8 mouse cellular contexts compared by ENCODE assay signal in the genomic region with DNA sequence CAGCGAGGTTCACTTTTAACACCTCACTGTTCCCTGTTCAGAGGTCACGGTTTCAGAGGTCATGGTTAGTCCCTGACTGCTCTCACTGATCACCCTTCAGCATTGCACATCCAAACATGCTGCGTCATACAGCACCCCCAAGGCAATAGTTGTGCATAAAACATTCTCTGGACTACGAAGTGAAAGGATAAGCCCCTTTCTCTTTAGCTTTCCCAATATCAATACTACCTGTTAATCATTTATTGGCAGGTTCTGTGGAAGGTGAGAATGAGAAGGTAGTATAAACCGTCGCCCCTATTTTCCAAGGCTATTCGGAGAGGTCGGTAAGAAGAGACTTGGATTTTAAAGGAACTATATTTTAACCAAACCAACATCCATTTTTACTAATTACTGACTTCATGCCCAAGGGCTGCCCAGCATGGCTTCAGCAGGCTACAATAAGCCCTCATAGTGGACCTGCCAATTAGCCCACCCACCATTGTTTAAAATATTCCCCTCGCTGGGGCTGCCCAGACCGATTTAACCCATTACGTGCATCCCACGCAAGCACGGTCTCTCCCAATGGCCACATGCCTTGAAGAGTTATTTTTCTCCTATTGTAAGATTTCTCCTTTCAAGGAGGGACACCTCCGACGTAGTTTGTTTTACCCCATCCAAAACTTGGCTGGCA. TPM values are rescaled to one million over a fixed set of nuclear protein-coding genes. Genes with fewer than 3 reads are reported as not detected.
DNase-seq lines count a peak whose midpoint lies in the region; ATAC-seq and TF ChIP-seq lines count a peak whose summit lies in the region.

No protein-coding gene starts in this region.

- 4% methylated on average over 15 of the region's 15 CpGs for WGBS in cerebellum, adult 2 months
- WGBS in embryonic facial prominence, embryonic 10.5 days: 13% methylated on average over 15 of the region's 15 CpGs
- WGBS in hindbrain, embryonic 14.5 days: 8% methylated on average over 15 of the region's 15 CpGs
- 4% methylated on average over 15 of the region's 15 CpGs for WGBS in liver, embryonic 15.5 days (ENCODE audit: insufficient replicate concordance)
- 9% methylated on average over 15 of the region's 15 CpGs for WGBS in stomach, embryonic 15.5 days

- H3K36me3 ChIP-seq in embryonic facial prominence, embryonic 10.5 days (replicated peaks): peaks cover 5% of the 10 kb centered on the region; the same call in 1 of the 2 replicates
- H3K36me3 ChIP-seq in hindbrain, embryonic 14.5 days (replicated peaks; ENCODE audit: control insufficient read depth, insufficient read depth): no peaks in the 10 kb centered on the region
- H3K36me3 ChIP-seq in liver, embryonic 15.5 days (replicated peaks): peaks cover 8% of the 10 kb centered on the region
- no peaks in the 10 kb centered on the region for H3K36me3 ChIP-seq in stomach, embryonic 15.5 days

- no peak overlapping the region for H3K27ac ChIP-seq in cerebellum, adult 2 months (ENCODE audit: insufficient read depth, low read length)
- H3K27ac ChIP-seq in embryonic facial prominence, embryonic 10.5 days (replicated peaks): peak overlapping the region; percentile 89
- no peak overlapping the region for H3K27ac ChIP-seq in hindbrain, embryonic 14.5 days
- peak overlapping the region; percentile 64 for H3K27ac ChIP-seq in liver, embryonic 15.5 days (replicated peaks)
- no peak overlapping the region for H3K27ac ChIP-seq in stomach, embryonic 15.5 days

- DNase-seq in cerebellum, adult 2 months: no peak
- no peak for DNase-seq in cerebellum, postnatal 4 days (ENCODE audit: low spot score in 2 of 2)
- peak; percentile 35 for DNase-seq in 416B (ENCODE audit: low read depth)
- no peak for DNase-seq in embryonic facial prominence, embryonic 10.5 days (ENCODE audit: low spot score)
- peak; percentile 43 for DNase-seq in hindbrain, embryonic 14.5 days (ENCODE audit: low spot score)
- DNase-seq in cerebellum, postnatal 36 days: no peak

- H3K4me3 ChIP-seq in cerebellum, adult 2 months (replicated peaks; ENCODE audit: insufficient read depth, low read depth, low read length): peak overlapping the region; percentile 70
- peak overlapping the region; percentile 83 for H3K4me3 ChIP-seq in embryonic facial prominence, embryonic 10.5 days
- peak overlapping the region; percentile 57 for H3K4me3 ChIP-seq in hindbrain, embryonic 14.5 days (replicated peaks; ENCODE audit: low read length)
- H3K4me3 ChIP-seq in liver, embryonic 15.5 days (replicated peaks): peak overlapping the region; percentile 71
- H3K4me3 ChIP-seq in stomach, embryonic 15.5 days (replicated peaks): peak overlapping the region; percentile 63

- H3K27me3 ChIP-seq in cerebellum, adult 2 months (ENCODE audit: control insufficient read depth, insufficient read depth, low read length): no peaks in the 10 kb centered on the region
- H3K27me3 ChIP-seq in embryonic facial prominence, embryonic 10.5 days (replicated peaks; ENCODE audit: low read depth, poor library complexity, severe bottlenecking): no peaks in the 10 kb centered on the region
- H3K27me3 ChIP-seq in hindbrain, embryonic 14.5 days (ENCODE audit: control insufficient read depth, insufficient read depth, low read length): no peaks in the 10 kb centered on the region
- no peaks in the 10 kb centered on the region for H3K27me3 ChIP-seq in liver, embryonic 15.5 days
- H3K27me3 ChIP-seq in stomach, embryonic 15.5 days (replicated peaks): no peaks in the 10 kb centered on the region

- no peaks in the 10 kb centered on the region for H3K9me3 ChIP-seq in embryonic facial prominence, embryonic 10.5 days
- H3K9me3 ChIP-seq in hindbrain, embryonic 14.5 days (ENCODE audit: control insufficient read depth, low read length): no peaks in the 10 kb centered on the region
- no peaks in the 10 kb centered on the region for H3K9me3 ChIP-seq in liver, embryonic 15.5 days (replicated peaks)
- H3K9me3 ChIP-seq in stomach, embryonic 15.5 days: no peaks in the 10 kb centered on the region

- H3K4me1 ChIP-seq in cerebellum, adult 2 months (ENCODE audit: control insufficient read depth, insufficient read depth, low read length): no peaks in the 10 kb centered on the region
- H3K4me1 ChIP-seq in embryonic facial prominence, embryonic 10.5 days: peaks cover 6% of the 10 kb centered on the region; the same call in 1 of the 2 replicates
- no peaks in the 10 kb centered on the region for H3K4me1 ChIP-seq in hindbrain, embryonic 14.5 days (replicated peaks; ENCODE audit: control insufficient read depth, insufficient read depth, low read length)
- peaks cover 8% of the 10 kb centered on the region for H3K4me1 ChIP-seq in liver, embryonic 15.5 days (replicated peaks)
- H3K4me1 ChIP-seq in stomach, embryonic 15.5 days: no peaks in the 10 kb centered on the region

- H3K9ac ChIP-seq in hindbrain, embryonic 14.5 days: peak overlapping the region; percentile 56
- peak overlapping the region; percentile 62 for H3K9ac ChIP-seq in liver, embryonic 15.5 days
- H3K9ac ChIP-seq in stomach, embryonic 15.5 days: peak overlapping the region; percentile 18

- no peak for TF ChIP-seq CTCF in cerebellum, adult 2 months (IDR thresholded peaks at IDR 0.05; ENCODE audit: borderline replicate concordance, insufficient read depth, low read depth, low read length)

- peak overlapping the region; percentile 75 for H3K4me2 ChIP-seq in hindbrain, embryonic 14.5 days (replicated peaks)
- peak overlapping the region; percentile 75 for H3K4me2 ChIP-seq in liver, embryonic 15.5 days
- H3K4me2 ChIP-seq in stomach, embryonic 15.5 days: peak overlapping the region; percentile 80

- peak; percentile 84 for ATAC-seq in hindbrain, embryonic 14.5 days (ENCODE audit: low FRiP score)
- peak; percentile 82 for ATAC-seq in liver, embryonic 15.5 days (ENCODE audit: insufficient read depth)
- ATAC-seq in stomach, embryonic 15.5 days (ENCODE audit: insufficient read depth, low FRiP score, low read depth): peak; percentile 53

- TF ChIP-seq POLR2A in cerebellum, adult 2 months (IDR thresholded peaks at IDR 0.05; ENCODE audit: borderline replicate concordance, insufficient read depth, low read length): no peak

RNA-seq across cellular contexts. Expression of gene Nudt12, which starts 0.6 kb away (rescaled TPM):
- polyA plus RNA-seq in cerebellum, adult 2 months (2012; rRNA removed): 6.5 and 7.7 TPM in 2 replicates
- polyA plus RNA-seq in embryonic facial prominence, embryonic 10.5 days (2016; fragmentation: Nextera tagmentation; extraction: Ambion mirVana): 6.9 and 7.5 TPM in 2 replicates
- 6.0 TPM in 2 replicates for polyA plus RNA-seq in hindbrain, embryonic 14.5 days (2014; fragmentation: Nextera tagmentation; extraction: Ambion mirVana)
- polyA plus RNA-seq in liver, embryonic 15.5 days (2015; fragmentation: Nextera tagmentation; extraction: Ambion mirVana): 3.5 and 4.3 TPM in 2 replicates
- 5.7 and 6.9 TPM in 2 replicates for polyA plus RNA-seq in stomach, embryonic 15.5 days (2015; fragmentation: Nextera tagmentation; extraction: Ambion mirVana)

RNA-seq across cellular contexts. Expression of gene Pdzph1, which starts 21.4 kb away (rescaled TPM):
- polyA plus RNA-seq in cerebellum, adult 2 months (2012; rRNA removed): 1.3 and 1.6 TPM in 2 replicates
- 2.6 and 6.1 TPM in 2 replicates for polyA plus RNA-seq in embryonic facial prominence, embryonic 10.5 days (2016; fragmentation: Nextera tagmentation; extraction: Ambion mirVana)
- 1.4 and 2.8 TPM in 2 replicates for polyA plus RNA-seq in hindbrain, embryonic 14.5 days (2014; fragmentation: Nextera tagmentation; extraction: Ambion mirVana)
- polyA plus RNA-seq in liver, embryonic 15.5 days (2015; fragmentation: Nextera tagmentation; extraction: Ambion mirVana): 0.31 TPM in 1 of 2 replicates, not detected in the other
- not detected in 2 replicates for polyA plus RNA-seq in stomach, embryonic 15.5 days (2015; fragmentation: Nextera tagmentation; extraction: Ambion mirVana)

Comparison
In these comparisons a context has a peak if more than half of its experiments do, and no peak if none do; other contexts are left out.
1. DNase-seq: peak in 416B (single experiment) and hindbrain, embryonic 14.5 days (single experiment); none in cerebellum, adult 2 months (0 of 2), cerebellum, postnatal 4 days (0 of 2), embryonic facial prominence, embryonic 10.5 days (single experiment) and cerebellum, postnatal 36 days (0 of 2).
2. H3K27ac ChIP-seq: peak in embryonic facial prominence, embryonic 10.5 days (single experiment) and liver, embryonic 15.5 days (single experiment); none in cerebellum, adult 2 months (single experiment), hindbrain, embryonic 14.5 days (single experiment) and stomach, embryonic 15.5 days (single experiment).
3. Peak in every context shown above with its lines, with median percentiles within 50 percentile points of each other: H3K4me3 ChIP-seq, ATAC-seq, H3K4me2 ChIP-seq and H3K9ac ChIP-seq.